Mouse (Mus musculus) urinary bladder, adult 2 months (tissue): Measurements from ENCODE around the gene Foxf2. TPM values are rescaled to one million over a fixed set of nuclear protein-coding genes. Genes with fewer than 3 reads are reported as not detected.
A peak's percentile ranks its signal among the peaks of the same experiment; 100 is the strongest.

Experiments
- DNase-seq: peaks from one replicate; pipeline ENCODE4 v3.0.0; 2022; ENCODE audit warnings: low spot score
- polyA plus RNA-seq: library from polyadenylated mRNA; depleted of rRNA; stranded (reverse); fragments of >200 nt; gene quantifications from 2 replicates; pipeline ENCODE4 v1.2.3, GENCODE M21; 2012; rRNA removed

Gene Foxf2
- polyA plus RNA-seq, result 14.1 and 15.0 TPM in 2 replicates

- no peak for DNase-seq
These were observed at the start of gene Foxf2 for GRCm38 (mm10) chr13:31625333-31626101. Foxf2 (plus strand) TSS chr13:31625816.

- DNase-seq, result no peak
These were observed 48.9 kb upstream of the Foxf2 start for GRCm38 (mm10) chr13:31576696-31577095.

DNA sequence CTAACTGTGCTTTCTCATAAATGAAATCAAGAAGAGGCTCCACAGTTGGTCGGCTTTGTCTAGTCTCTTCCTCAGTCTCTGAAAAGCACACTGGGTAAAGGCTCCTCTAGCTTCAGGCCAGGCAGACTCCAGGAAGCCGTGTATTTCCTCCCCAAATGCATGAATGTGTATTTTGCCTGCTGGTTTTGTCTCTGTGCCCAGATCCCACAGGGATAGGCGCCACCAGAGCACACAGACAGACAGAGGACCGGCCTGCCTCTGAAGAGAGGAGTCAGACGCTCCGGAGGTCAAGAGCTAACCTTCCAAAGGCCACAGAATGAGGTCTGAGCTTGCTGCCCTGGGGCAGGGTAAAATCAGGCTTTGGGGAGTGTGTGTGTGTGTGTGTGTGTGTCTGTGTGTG is 48.0 kb upstream of the Foxf2 start:
- DNase-seq, result peak; percentile 24

GRCm38 (mm10) chr13:31578389-31578788 is 47.2 kb upstream of the Foxf2 start:
- DNase-seq, result peak; percentile 22

DNA sequence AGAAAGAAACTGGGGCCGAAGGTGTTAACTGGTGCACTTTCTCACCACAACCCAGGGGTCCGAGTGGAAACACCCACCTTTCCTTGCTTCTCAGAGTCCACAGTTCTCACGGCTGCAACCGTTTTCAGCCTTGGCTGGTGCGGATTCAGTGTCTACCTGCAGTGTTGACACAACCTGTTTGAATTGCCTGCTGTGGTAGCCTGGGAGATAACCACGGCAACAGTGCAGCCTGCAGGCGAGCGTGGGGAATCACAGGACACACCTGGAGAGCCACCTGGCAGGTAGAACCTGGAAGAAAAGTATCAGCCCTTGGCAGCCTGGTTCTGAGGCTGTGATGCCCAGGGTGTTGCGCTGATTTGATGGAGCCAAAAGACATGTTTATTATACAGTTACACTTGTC is 45.8 kb upstream of the Foxf2 start:
- peak; percentile 52 for DNase-seq

GRCm38 (mm10) chr13:31587341-31587740 is 38.3 kb upstream of the Foxf2 start:
- no peak for DNase-seq

DNA sequence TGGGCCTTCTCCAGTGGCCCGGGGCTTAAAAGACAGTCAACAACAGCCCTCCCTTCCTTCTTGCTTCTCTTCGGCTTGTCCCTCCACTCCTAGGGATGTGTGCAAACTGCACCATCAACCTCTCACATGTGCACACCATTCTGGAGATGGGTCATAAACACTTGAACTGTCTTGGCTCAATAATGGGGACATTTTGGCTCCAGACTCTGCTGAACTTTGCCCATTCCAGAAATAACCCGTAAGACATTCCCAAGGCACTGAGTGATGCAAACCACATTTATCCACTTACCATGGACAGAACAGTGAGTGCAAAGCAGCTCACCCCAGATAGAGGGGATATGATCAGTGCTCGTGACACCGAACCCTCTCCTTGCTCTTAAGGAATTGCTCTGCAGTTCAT is 26.0 kb upstream of the Foxf2 start:
- DNase-seq, result no peak

DNA sequence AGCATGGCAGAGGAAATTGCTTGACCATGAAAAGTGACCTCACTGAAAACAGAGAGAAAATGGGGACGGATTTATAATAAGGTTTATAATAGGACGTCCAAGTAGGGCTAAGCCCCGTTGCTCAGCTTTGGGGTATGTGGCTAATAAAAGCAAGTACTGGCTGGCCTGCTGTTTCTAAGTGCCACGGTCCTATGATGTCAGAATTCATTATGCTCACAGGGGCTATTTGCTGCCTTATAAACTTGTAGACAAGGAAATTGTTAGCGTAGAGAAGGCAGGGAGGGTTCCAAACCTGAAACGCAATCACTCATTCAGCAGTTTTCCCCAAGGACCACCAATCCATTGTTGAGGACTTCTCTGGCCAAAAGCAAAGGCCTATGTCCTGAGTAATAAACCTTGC is 21.7 kb upstream of the Foxf2 start:
- no peak for DNase-seq

GRCm38 (mm10) chr13:31614724-31615465 is 10.7 kb upstream of the Foxf2 start:
- no peak for DNase-seq

DNA sequence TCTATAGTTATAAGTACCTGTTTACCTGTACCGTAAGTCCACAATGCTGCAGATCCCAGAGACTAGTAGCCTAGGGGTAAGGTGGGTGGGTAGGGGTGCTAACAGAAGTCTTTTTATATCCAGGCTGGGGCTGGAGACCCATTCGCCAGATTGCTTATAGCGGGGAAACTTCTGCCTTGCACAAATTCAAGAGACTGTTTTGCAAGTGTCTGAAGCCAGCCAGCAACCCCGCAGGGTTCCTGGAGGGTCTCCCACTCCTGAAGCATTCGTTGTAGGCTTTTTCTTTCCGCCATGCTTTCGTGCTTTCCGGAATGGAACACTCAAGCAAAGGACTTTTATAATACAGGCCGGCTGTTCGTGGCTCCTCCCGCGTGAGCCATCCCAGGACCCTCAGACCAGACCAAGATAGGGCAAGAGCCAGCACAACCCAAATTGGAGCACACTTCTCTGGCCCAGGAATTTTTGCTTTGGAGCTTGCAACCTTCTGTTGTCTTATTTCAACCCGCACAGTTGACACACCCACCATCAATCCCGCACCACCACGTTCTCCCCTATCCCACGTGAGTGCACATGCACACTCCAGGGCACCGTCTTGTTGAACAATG is 10.0 kb upstream of the Foxf2 start:
- DNase-seq, result no peak

DNA sequence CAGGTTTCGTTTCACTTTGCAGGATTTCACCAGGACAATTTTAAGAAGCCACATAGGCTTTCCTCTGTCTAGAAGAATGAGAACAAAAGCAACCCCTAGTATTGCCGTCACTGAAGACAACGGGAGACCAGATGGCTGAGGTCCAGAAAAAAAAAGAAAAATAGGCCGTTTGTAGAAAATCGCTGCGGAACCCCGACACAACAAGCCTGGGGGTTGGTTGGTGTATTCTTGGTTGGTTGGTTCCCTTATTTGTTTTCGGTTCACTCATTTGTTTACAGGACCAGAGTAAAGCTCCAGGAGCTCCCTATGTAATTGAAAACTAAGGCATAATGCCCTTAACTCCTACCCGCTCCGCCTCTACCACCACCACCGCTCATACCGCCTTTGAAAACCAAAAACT is 7.6 kb upstream of the Foxf2 start:
- no peak for DNase-seq

DNA sequence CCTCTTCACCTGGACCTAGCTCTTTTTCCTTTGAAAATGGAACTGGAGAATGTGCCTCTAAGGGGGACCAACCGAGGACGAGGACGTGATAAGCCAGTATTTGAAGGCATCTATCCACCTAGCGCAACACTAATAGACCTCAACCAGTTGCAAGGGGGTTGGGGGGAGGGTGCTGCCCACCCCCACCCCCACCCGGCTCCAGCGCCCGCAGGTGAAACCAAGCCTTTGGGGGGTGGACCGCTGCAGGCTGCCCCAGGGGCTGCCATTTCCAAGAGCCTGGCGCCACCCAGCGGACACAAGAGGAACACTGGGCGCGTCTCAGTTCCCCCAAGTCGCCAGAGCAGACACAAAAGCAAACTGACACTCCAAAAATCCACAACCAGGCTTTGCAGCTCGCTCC is 7.2 kb upstream of the Foxf2 start:
- DNase-seq, result peak; percentile 65

GRCm38 (mm10) chr13:31618919-31619655 is 6.5 kb upstream of the Foxf2 start:
- DNase-seq, result no peak

DNA sequence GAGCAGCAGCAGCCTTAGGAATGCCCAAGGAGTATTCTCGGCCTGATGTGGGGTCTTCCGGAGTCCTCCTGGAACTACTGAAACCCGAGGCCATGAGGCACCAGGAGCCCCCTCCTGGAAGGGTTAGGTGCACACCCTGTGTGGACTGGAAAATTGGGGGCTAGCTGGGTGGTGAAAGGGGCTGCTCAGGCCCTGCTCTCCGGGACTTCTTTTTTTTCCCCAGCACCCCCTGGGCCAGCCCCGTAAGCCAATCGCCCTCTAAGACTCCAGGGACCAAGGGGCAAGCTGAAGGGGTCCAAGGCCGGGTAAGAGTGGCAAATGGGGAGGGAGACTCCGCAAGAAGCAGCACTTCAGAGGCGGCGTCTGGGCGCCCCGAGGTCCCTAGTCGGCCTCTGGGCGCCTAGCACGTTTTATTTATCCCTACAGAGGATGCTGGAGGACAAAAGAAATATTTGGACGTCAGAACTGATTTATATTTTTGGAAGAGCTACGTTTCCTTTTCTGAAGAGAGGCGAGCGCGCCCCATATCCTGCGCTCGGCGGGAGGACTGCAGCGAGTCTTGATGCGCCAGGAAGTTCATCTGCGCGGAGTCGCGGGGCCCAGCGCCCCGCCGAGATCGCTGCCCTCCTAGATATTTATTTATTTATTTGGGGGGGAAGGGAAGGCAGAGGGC is 5.7 kb upstream of the Foxf2 start:
- no peak for DNase-seq

DNA sequence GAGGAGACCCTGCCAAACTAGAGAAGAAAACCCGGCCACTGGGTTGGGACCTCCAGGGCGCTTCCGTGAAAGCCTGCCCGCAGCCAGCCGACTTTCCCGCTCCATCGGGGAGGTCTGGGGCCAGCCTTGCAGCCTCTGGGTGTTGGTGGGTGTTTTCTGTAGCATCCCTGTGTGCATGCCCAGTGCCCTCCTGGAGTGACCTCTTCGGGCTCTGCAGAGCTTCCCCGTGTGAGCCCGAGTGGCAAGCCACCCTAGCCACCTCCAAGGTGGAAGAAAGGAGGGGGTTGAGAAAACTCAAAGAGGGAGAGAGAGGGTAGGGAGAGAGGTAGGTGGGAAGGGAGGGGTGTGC is 5.1 kb upstream of the Foxf2 start:
- no peak for DNase-seq

DNA sequence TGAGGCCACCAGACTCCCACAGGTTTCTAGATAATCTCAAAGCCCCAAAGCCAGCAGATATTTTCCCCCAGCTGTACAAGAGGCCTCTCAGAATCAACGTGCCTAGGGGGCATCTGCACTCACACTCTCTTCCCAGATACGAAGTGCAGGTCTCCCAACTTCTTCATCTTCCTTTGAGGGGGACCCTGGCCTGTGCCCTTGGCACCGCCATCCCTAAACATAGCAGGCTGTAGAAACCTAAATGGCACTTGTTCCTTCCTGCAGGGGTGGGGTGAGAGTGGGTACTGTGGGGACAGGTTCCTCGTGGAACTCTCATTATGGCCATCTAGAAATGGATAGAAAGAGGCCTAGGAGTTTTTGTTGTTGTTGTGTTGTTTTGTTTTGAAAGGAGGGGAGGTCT is 4.7 kb upstream of the Foxf2 start:
- no peak for DNase-seq

GRCm38 (mm10) chr13:31621741-31622140 is 3.9 kb upstream of the Foxf2 start:
- DNase-seq, result no peak

GRCm38 (mm10) chr13:31622371-31622770 is 3.2 kb upstream of the Foxf2 start:
- DNase-seq, result no peak

- DNase-seq, result no peak
These were observed 2.3 kb upstream of the Foxf2 start for GRCm38 (mm10) chr13:31623291-31623690.

GRCm38 (mm10) chr13:31623906-31624860 is 1.4 kb upstream of the Foxf2 start:
- no peak for DNase-seq

DNA sequence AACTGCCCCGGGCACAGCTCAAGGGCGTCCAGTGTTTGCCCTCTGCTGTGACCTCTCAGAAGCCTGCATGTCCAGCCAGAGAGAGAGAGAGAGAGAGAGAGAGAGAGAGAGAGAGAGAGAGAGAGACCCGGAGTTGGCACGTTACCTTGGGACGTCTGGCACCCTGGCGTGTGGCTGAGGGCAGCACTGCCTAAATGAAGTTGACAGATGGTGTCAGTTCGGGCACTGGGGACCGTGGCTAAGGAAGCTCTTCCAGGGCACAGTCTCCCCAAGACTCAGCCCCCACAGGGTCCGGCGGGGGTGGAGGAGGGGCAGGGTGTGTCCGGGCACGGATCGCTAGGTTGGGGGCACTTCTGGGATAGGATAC is 667 bp upstream of the Foxf2 start:
- no peak for DNase-seq
